Mouse (Mus musculus) gastrocnemius, adult 8-10 months (tissue): Measurements from ENCODE around the gene Ltbp1. TPM values are rescaled to one million over a fixed set of nuclear protein-coding genes. Genes with fewer than 3 reads are reported as not detected.
"Not testable (repeated sequence)": the region's sequence is repeated elsewhere in the genome, so short reads cannot be mapped to it uniquely, and the experiment has no call there.

ENCODE experiments used
- DNase-seq, 2 experiments: peaks; one replicate each; pipeline ENCODE4 v3.0.0; 2022; ENCODE audit warnings: low spot score in 2 of 2
- total RNA-seq, 4 experiments: library from RNA; stranded (reverse); gene quantifications; 2 replicates each; pipeline ENCODE4 v1.2.4; 2022

Ltbp1 gene
- total RNA-seq, 4 experiments from 2014 or later: 4.7 to 9.1 (median 6.5) TPM

DNA sequence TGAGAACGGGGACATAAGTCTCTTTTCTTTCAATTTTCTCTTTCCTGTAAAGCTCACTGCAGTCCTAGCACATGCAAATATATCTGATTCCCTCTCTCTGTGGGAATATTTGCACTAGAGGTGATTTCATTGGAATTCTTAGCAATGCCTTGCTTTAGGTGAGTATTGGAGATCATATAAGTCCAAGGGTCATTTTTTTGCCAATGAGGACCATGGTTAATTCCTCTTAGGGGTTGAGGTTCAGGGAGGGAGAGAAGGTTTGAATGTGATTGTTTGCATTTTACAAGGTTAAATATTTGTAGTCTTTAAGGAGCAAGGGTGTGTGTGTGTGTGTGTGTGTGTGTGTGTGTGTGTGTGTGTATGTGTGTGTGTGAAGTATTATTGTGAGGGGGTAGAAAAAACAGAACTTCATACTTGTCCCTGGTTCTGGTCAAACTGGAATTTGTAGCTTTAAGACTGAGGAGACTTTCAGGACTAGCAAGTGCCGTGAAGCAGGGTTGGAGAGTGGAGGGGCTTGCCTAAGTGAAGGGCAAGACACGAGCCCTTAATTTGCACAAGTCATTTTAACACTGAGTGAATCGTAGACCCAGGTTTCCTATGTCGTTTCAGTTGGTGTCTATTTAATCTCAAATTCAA is 103.8 kb downstream of the Ltbp1 start:
- DNase-seq: no peak

DNA sequence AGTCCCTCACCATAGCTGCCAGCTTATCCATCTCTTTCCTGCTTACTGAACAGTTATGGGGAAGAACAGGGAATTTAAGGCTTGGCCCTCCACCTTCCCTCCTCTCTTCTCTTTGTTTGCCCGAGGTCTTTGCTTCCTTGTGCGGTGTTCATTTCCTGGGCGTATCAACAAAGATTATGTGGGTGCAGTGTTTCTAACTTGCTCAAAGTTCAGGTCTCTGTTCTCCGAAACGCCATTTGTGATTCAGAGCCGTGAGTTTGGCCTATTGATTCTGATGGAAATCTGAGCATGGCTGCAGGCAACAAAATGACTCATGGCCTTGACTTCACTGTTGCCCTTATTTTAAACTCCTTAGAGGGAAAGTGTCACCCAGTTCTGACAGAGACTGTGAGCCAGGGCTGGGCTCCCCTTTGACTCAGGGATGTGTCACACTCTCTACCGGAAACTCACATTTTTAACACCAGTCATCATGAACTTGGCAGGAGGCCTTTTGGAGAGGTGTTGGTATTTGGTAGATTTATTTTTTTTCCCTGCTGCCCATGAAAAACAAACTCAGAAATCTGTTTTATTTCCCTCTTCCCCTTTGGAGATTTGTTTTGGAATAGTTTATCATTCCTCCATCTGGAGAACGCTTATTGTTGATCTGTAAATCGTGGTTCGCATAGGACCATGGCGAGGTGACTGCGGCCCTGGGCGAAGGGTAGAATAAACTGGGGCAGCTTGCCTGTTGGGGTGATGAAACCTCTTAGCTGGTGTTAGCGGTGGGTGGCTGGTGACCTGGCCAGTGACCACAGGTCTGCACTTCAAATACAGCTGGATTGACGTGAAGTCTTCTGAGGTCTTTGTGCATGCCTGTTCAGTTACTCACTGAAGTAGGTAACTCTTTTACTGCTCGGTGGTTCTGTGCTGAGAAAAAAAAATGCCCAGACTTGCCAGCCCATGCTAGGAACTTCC is 105.2 kb downstream of the Ltbp1 start:
- peak; percentile 8 to 12 for DNase-seq

DNA sequence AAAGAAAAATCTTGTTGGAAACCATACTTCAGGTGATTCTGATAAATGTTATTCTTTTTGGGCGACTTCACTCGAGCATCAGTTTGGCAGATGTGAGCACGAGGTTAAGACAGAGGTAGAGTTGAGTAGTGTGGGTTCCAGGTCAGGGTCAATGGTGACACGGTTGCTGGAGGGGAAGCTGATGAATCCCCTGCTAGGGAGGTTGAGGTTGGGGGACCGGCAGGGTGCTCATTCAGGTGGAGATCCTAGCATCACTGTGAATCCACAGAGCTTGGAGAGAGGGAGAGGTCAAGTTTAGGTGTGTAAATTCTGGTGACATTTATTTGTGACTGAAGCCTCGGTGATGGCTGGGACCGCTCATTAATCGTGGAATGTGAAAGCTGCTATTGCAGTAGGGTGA is 110.2 kb downstream of the Ltbp1 start:
- no peak for DNase-seq

DNA sequence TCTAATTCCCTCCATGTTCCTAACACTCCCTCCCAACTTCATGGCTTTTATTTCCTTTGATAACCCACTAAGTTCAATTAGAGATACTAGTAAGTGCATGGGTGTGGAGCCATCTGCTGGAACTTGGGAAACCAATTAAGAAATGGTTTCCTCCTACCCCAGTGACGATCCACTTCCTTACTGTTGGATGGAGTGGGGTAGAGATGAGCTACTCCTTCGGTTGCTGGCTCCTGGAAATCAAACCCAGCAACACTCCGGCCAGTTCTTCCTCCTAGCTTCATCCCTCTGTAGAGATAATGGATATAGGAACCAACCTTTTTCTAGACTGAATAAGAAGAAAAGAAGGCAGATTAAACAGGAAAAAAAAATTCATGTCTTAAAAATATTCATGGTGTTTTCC is 113.5 kb downstream of the Ltbp1 start:
- DNase-seq: no peak

DNA sequence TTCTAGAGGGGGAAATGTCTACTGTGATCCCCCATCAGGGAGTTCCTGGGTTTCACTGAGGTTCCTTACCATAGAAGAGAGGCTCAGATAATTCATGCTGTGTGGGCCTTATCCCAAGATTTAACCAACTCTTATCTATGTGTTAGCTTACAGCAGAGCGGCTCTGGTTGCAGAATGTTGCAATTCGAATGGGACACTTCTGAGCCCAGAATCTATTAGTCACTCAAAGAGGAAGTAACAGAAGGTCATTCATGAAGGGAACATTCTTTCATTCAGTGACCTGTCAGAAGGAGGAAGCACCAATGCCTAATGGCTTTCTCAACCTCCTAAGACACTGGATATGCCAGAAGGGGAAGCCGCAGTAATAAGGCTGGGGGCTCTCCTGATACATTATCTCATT is 114.1 kb downstream of the Ltbp1 start:
- DNase-seq: no peak

DNA sequence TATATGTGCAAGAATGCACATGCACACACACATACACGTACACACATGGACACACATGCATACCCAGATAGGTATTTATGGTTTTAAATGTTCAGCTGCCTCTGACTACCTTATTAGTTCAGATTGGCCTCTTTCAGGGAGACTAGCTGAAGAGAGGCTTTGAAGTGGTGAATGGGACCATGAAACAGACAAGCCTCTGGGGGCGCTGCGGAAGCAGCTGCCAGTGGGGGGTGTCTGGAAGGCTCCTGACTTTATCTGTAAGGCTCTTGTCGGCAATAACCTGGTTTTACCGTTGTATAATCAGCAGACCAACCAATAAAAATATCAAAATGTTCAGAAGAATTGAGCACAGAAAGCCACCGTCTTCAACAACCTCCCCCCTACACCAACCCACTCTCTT is 114.7 kb downstream of the Ltbp1 start:
- DNase-seq: no peak

DNA sequence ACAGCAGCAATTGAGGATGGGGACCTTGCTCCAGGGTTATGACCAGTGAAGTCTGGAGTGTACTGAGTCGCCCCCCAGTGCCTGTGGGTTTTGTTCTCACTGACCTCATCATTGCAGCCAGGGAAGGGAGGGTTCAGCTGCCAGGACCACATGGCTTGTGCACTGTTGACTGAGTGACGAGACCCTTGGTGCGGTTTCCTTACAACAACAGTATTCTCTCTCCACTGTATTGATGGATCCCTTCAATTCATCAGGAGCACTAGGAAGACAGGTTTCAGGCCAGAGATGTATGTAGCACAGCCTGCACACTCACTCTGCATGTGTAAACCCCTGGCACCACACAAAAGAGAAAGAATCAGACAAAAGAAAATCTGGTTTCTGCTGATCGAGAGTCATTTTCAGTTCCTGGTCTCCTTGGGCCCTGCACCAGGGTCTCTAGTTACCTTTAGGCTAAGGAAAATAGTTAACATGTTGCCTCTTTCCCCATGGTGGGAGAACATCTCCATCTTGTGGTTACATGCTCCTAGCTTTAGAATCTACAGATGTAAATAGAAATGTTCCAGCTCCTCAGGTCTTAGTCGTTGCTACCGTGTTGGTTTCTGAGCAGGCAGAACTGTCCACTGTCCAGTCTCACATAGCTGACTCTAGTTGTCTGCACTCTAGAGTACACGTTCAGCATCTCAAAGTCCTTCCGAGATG is 117.4 kb downstream of the Ltbp1 start:
- no peak for DNase-seq

DNA sequence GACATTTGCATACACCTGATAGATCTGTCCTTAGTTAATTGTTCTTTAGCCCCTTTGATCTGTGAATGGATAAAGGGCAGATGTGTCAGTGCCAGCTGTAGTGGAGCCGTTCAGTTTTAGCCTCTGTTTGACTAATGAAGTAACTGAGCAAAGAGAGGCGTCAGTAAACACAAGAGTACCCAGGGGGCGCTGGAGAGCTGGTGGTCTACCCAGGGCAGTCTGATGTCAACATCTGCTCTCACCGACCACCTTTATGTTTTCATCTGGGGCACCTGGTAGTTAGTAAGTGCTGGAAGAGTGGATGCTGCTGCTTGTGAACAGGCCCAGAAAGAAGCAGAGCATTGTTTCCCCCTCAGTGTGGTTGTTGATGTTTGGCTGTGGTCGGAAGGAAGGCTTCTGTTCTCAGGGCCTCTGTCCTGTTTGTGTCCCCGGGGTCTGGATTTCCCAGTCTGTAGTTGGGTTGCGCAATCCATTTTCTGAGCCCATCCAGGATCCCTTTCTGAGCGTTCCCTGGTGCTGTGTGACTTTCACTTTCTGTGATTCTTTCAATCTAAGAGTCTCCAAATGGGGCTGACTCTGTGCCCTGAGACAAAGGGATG is 123.1 kb downstream of the Ltbp1 start:
- DNase-seq: peak; percentile 25 to 48

DNA sequence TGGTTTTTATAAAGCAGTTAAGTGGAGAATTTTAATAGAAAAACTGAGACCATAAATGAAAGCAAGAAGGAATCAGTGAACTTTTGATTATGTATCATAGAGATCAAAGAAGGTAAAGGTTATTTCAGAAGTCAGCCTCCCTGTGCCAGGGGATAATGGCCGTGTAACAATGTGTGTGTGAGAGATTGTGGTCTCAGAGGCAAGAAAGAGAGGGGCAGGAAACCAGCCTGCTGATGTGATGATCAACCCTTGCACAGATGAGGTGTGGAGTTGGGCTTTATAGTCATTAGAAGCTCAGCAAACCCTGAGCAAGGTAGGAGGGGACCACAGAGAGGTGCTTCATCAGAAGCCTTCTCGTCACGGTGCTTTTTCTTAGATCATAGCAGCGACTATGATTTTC is 128.6 kb downstream of the Ltbp1 start:
- no peak for DNase-seq

DNA sequence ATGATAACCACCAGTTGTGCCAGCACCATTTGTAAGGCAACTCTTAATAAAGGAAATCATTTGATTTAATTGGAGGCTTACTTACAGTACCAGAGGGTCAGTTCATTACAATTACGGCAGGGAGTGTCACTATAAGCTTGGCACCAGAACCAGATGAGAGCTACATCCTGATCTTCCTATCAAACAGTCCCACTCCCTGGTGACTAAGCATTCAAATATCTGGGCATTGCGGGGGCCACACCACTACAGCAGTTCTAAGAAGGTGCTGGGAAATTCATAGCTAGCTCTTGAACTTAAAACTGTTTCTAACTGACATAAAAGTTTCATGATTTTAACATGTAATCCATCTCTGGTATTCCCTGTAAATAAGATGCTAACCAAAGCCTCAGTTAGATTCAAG is 134.4 kb downstream of the Ltbp1 start:
- no peak for DNase-seq

DNA sequence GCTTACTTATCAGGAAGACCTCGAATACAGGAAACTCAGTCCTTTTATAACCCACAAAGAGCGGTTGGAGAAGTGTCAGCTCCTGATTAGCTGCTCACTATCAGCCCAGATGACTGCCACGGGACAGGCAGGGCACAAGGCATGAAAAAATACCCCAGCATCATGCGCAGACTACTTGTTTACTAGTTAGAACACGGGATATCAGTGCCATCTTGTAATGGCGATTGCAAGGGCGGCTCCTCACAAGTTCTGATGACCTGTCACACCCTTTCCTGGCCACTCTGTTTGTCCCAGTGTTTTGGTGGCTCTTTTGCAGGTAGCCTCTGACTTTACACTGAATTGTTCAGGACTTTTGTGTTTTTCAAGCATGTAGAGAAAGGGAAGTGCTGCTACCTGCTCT is 137.5 kb downstream of the Ltbp1 start:
- not testable (repeated sequence) for DNase-seq

DNA sequence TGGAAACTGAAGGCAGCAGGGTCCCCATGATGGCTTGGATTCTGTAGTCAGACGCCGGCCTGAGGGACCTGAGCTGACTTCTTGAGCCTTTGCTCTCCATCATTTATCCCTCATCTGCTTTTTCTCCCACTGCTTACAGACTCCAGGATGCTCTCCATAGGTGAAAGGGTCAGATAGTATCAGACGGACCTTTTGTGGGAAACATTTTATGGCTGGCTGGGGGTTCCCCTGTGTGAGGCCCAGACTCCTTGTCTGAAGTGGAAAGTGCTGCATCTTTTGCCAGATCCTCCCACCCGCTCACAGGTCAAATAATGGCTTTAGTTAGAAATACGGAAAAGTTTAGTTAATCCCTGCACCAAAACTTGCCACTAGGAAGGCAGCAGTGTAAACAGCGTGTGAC is 138.6 kb downstream of the Ltbp1 start:
- no peak for DNase-seq

DNA sequence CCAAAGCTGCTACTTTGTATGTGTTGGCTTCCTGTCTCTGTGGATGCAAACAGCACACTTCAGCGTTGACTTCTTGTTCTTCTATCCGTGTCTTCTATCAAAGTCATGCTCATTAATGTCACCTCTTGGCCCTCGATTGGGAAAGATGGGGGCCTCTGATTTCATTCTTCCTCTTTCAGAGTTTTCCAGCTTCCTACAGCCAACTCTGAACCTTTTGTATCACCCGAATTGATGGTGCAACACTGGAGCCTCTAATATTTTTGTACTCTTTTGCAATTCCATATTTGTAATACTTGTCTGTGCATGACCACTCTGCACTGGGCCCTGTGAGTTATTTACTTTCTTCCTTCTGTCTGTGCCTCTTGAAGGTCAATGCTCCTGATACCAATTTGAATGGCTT is 141.8 kb downstream of the Ltbp1 start:
- DNase-seq: no peak

DNA sequence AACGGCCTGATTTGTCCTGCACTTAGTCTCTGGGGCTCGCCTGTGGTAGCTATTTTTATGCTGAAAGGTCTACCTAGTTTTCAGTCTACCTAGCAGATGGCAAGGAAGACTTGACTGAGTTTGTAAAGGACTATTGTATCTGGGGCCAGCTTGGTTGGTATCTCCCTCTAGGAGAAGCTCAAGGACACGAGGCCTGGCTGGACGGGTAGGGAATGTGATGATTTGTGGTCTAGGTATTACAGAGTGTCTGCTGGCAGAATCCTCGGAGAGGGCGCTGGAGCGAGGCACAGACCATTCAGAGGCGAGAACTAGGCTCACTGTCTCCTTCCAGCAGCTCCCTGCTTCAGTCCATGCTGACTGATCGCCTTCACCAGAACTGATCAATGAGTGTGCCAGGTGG is 146.4 kb downstream of the Ltbp1 start:
- DNase-seq: no peak

DNA sequence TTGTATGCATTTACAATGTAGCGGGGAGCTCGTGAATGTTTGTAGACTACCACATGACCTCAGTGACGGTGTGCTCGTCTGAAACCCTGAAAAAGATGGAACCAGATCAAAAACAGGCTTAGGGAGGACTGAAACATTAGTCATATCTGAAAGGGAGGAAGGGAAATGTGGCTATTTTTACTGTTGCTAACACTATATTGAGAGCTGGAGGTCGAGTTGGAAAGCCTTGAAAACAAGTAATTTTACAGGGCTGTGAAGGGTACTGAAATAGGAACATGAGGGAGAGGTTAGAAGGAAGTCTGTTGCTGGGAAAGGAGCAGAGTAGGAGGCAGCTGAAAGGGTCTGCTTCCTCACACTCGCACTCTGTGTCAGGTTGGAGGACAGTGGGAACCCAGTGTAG is 147.7 kb downstream of the Ltbp1 start:
- no peak for DNase-seq

DNA sequence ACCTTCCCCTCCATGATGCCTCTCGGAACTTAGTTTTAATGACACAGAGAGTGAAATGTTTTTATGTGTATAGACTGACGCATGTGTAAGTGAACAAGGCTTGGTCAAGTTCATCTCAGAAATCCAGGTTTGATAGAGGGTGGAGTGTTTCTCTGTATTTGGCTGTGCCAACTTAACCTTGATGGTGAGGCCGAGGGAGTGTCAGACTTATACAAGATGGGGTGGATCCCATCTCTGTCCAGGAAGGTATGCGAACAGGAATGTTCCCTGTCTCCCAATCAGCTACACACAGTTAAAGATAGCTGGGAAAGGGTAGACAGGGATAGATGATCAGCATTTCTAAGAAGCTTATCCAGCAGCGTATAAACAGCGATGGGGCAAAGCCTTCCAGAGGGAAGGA is 153.0 kb downstream of the Ltbp1 start:
- DNase-seq: no peak

DNA sequence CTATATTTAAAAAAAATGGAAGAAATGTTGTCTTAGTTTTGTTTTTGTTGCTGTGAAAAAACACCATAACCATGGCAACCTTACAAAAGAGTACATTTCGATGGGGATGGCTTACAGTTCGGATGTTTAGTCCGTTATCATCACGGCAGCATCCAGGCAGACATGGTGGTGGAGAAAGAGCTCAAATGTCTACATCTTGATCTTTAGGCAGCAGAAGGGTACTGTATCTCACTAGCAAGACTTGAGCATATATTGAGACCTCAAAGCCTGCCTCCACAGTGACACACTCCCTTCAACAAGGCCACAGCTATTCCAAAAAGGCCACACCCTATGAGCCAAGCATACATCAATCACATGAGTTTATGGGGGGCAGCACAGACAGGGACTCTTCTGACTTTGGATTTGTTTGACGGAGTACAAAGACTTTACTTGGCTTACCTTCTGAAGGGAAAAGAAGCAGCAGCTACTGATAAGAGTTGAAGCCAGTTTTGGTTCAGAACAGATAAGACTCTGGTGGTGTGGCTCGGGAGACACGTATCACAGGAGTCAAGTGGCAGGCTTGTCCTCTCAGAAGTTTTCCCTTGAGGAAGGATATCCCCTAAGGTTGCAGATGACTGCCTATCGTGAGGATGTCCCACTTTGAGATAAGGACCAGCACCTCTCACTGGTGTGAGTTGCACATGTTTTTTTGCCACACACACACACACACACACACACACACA is 153.9 kb downstream of the Ltbp1 start:
- DNase-seq: no peak

DNA sequence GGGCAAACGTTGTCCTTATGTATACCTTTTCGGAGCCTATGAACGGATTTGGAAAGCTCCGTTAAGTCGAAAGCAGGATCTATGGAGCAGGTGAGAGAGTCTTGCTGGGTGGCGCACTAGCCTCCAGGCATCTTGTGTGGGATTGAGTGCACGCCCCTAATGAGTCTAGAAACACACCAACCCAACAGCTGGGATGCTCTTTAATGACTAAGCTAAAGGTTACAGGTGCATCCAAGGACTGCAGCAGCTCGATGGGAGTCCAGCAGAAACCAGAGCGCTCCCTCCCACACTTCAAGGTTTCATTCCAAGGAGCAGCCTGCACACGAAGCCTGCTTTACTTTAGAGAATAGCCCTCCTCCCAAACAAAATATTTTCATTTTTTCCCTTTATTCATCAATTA is 155.7 kb downstream of the Ltbp1 start:
- no peak for DNase-seq

DNA sequence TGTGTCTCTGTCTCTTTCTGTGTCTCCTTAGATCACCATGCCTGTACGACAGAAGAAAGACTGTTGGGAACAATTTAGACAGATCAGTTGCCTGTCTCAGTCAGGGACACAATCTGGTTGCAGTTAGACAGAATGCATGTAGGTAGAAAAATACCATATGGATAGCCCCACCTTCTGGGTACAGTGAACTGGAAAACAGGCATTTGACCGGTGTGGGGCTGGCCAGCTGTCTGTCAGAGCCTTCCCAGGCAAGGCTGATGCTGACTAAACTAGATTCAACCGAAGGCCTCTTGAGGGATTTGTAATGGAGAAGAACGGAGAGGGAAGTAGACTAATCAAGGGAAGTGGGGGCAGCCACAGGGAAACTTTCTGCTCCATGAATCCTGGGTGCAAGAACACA is 156.6 kb downstream of the Ltbp1 start:
- no peak for DNase-seq

DNA sequence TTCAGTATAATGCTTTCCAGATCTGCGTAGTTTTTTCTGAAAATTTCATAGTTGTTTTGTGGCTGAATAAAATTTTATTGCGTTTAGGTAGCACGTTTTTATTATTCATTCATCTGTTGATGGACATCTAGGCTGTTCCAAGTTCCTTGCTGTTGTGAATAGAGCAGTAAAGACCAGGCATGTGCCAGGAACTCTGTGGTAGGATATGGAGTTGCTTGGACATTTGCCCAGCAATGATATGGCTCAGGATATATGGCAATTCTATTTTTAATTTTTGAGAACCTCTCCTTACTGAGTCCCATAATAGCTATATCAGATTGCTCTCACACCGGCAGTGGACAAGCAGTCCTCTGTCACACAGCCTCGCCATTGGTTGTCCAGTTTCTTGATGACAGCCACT is 159.2 kb downstream of the Ltbp1 start:
- DNase-seq: no peak

DNA sequence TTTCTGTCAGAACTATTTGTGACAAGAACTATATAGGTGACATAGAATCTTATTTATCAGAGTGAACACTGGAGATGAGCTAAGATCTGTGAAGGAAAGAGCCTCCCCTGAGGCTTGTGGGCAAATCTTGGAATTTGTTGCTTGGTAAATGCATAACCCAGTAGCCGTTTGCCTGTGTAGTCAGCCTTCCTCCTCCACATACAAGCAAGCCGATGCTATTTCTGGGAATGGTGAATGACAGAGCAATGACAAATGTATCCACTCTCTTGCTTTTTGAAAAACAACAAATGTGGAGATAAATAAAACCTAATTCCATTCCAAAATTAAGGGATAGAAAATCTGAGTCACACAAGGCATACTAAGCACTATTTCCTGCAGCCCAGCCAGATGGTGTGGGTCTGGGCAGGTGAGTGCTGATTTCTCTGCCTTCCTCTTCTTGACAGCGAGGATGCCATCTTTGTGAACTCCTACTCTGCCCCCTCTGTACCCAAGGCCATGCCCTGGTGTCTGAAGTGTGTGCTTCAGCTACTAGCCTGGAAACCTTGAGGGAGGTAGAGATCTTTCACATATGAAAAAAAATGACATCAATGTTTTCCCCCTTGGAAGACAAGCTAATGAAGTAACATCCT is 163.3 kb downstream of the Ltbp1 start:
- no peak for DNase-seq
